Mouse (Mus musculus): ENCODE measurements around the gene Gpr88.
"Not testable (repeated sequence)": the region's sequence is repeated elsewhere in the genome, so short reads cannot be mapped to it uniquely, and the experiment has no call there.

DNA sequence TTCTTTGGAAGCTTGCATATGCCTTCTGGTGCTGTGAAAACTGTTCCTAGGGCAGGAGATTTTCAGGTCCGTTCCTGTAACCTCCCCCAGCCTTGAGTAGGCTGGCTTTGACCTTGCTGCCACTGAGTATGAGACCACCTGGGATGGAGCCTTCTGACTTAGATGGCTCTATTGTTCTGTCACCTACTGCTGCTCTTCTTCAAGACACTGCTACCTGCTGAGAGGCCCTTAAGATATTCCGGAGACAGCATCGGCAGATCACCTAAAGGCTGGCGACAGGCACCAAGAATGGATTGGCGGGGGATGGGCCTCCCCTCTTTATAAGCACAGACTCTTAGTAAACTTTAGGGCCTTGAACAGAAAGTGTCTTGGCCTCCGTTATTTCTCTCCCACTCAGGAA is 35.9 kb downstream of the Gpr88 start:
- not testable (repeated sequence) for TF ChIP-seq POLR2A (IDR thresholded peaks at IDR 0.05; ENCODE audit: insufficient read length, low read depth); CEBPB (IDR thresholded peaks at IDR 0.05; ENCODE audit: insufficient read depth, poor library complexity, severe bottlenecking); TCF12 (IDR thresholded peaks at IDR 0.05; ENCODE audit: insufficient read depth, poor library complexity, severe bottlenecking)
